Mouse (Mus musculus) intestine, embryonic 16.5 days (tissue): ENCODE results near the gene Dclk1. TPM values are rescaled to one million over a fixed set of nuclear protein-coding genes. Genes with fewer than 3 reads are reported as not detected.

Experiments used
- ATAC-seq: fragments of 200-750 bp; cut with Nextera tagmentation; 2 replicates; pipeline ENCODE4 v1.8.0; 2017; ENCODE audit warnings: moderate TSS enrichment, moderate library complexity
- H3K27ac ChIP-seq: fragments of 300-500 bp; sonication (generic); 2 replicates; pipeline ENCODE4 v1.5.1; 2014; ENCODE audit warnings: mild to moderate bottlenecking, low read length
- H3K27me3 ChIP-seq: fragments of 300-500 bp; sonication (generic); replicated peaks from 2 replicates; pipeline ENCODE4 v1.6.1; 2014; ENCODE audit warnings: low read length, control low read depth, mixed read lengths; ENCODE audit not compliant: control insufficient read depth, insufficient read depth
- H3K36me3 ChIP-seq: fragments of 300-500 bp; sonication (generic); 2 replicates; pipeline ENCODE4 v1.6.1; 2014; ENCODE audit warnings: low read length, control low read depth; ENCODE audit not compliant: control insufficient read depth, insufficient read depth
- H3K4me1 ChIP-seq: fragments of 300-500 bp; sonication (generic); 2 replicates; pipeline ENCODE4 v1.6.1; 2014; ENCODE audit warnings: low read length, control low read depth, mixed read lengths; ENCODE audit not compliant: control insufficient read depth, insufficient read depth
- H3K4me2 ChIP-seq: fragments of 300-500 bp; sonication (generic); 2 replicates; pipeline ENCODE4 v1.6.1; 2014; ENCODE audit warnings: low read depth, low read length, control low read depth
- H3K4me3 ChIP-seq: fragments of 300-500 bp; sonication (generic); 2 replicates; pipeline ENCODE4 v1.5.1; 2014; ENCODE audit warnings: mild to moderate bottlenecking, low read length
- H3K9ac ChIP-seq: fragments of 300-500 bp; sonication (generic); 2 replicates; pipeline ENCODE4 v1.6.1; 2014; ENCODE audit warnings: low read depth, low read length
- H3K9me3 ChIP-seq: fragments of 300-500 bp; sonication (generic); 2 replicates; pipeline ENCODE4 v1.6.1; 2016; ENCODE audit warnings: low read length, control low read depth; ENCODE audit not compliant: control insufficient read depth
- WGBS: fragments of 180-500 bp; shearing (Covaris S2); extraction: QIAGEN DNeasy Blood & Tissue Kit; methylation state at CpG from one replicate; pipeline ENCODE4 v1.1.7; 2014; 5-methylcytosine and 5-hydroxymethylcytosine counted together
- polyA plus RNA-seq: library from polyadenylated mRNA; unstranded; fragments of >200 nt; fragmentation: Nextera tagmentation; extraction: Ambion mirVana; gene quantifications from 2 replicates; pipeline ENCODE4 v1.2.1, GENCODE M21; 2015

Dclk1 gene
- polyA plus RNA-seq, 1 experiment from 2014 or later, result 11.6 TPM

DNA sequence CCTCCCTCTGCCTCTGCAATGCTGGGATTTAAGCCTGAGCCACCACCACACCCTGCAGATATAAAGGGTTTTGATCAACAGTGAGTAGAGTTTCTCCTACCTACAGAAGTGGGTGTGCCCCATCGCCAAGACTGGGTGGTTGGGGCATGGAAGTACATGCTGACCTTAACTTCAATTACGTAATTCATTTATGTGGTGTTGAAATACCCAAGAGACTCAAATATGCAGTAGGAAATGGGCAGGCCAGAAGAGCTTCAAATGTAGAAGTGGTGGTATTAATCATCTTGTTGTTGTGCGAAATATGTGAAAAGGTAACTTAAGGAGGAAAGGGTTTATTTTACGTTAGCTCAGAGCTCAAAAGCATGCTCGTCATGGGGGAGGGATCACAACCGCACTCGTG lies 307.2 kb downstream of the Dclk1 start:
- no peaks in the 10 kb centered on the region for H3K9me3 ChIP-seq
- no peak overlapping the region for H3K4me3 ChIP-seq
- no peaks in the 10 kb centered on the region for H3K4me1 ChIP-seq
- 84% methylated on average over 7 of the region's 7 CpGs for WGBS
- H3K4me2 ChIP-seq, result no peak overlapping the region
- no peaks in the 10 kb centered on the region for H3K36me3 ChIP-seq
- ATAC-seq, result no peak
- no peak overlapping the region for H3K27ac ChIP-seq
- no peak overlapping the region for H3K9ac ChIP-seq
- no peaks in the 10 kb centered on the region for H3K27me3 ChIP-seq

DNA sequence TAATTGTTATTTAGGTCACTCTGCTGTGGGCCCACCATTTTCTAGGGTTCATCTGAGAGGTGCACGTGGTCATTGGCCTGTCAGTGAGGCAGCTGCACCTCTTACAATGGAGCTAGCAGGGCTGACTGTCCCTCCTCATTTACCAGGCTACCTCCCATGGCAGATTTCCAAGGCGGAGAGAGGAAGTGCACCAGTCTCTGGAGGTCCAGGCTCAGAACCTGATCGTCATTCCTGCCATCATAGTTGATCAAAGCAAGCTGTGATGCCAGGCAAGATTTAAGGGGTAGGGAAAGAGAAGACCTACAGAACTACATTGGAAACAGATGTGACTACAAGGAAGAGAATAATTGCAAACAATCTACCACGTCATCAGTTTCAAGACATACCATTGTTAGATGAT lies 308.8 kb downstream of the Dclk1 start:
- Histone ChIP-seq H3K9ac (no peak overlapping the region), H3K9me3 (no peaks in the 10 kb centered on the region), H3K27ac (no peak overlapping the region), H3K36me3 (no peaks in the 10 kb centered on the region), H3K4me3 (no peak overlapping the region), H3K27me3 (no peaks in the 10 kb centered on the region), H3K4me2 (no peak overlapping the region), H3K4me1 (no peaks in the 10 kb centered on the region)
- no peak for ATAC-seq
- WGBS, result 59% methylated on average over 4 of the region's 4 CpGs

DNA sequence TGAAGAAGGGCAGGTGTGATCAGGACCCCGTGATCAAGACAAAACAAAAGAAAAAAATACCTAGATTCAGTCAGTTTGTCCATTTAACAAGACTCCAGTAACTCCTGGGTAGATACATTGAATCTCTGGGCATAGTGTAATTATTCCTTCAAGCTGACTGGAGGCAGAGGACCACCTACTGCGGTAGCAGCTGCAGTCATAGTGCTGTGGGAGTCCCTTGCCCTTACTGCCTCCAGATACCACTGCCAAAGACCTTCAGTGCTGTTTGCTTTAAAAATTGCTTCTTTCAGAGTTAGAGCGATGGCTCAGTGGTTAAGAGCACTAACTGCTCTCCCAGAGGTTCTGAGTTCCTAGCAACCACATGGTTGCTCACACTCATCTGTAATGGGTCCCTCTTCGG lies 309.7 kb downstream of the Dclk1 start:
- no peak for ATAC-seq
- WGBS, result 77% methylated on average over 4 of the region's 4 CpGs
- Histone ChIP-seq H3K27ac (no peak overlapping the region), H3K4me2 (no peak overlapping the region), H3K36me3 (no peaks in the 10 kb centered on the region), H3K9ac (no peak overlapping the region), H3K9me3 (no peaks in the 10 kb centered on the region), H3K4me1 (no peaks in the 10 kb centered on the region), H3K4me3 (no peak overlapping the region), H3K27me3 (no peaks in the 10 kb centered on the region)

DNA sequence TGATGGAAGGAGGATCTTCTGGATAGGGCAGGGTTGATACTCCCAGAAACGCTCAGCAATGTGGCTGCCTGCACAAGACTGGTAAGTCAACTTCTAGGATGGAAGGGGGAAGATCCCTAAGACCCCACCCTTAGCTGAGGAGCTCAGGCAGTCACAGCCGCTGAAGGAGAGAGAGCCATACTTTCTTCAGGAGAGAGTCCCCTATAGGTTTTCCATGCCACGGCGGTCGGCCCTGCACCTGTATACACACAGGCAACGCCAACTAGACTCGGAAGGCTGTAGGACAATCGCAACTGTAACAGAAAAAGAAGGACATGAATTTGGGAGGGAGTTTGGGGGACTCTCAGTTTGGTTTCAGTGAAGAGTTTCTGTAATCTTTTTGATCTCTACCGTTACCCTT lies 310.9 kb downstream of the Dclk1 start:
- ATAC-seq, result no peak
- Histone ChIP-seq H3K36me3 (no peaks in the 10 kb centered on the region), H3K4me1 (no peaks in the 10 kb centered on the region), H3K27ac (no peak overlapping the region), H3K27me3 (no peaks in the 10 kb centered on the region), H3K4me3 (no peak overlapping the region), H3K4me2 (no peak overlapping the region), H3K9me3 (no peaks in the 10 kb centered on the region), H3K9ac (no peak overlapping the region)
- 91% methylated on average over 9 of the region's 9 CpGs for WGBS

DNA sequence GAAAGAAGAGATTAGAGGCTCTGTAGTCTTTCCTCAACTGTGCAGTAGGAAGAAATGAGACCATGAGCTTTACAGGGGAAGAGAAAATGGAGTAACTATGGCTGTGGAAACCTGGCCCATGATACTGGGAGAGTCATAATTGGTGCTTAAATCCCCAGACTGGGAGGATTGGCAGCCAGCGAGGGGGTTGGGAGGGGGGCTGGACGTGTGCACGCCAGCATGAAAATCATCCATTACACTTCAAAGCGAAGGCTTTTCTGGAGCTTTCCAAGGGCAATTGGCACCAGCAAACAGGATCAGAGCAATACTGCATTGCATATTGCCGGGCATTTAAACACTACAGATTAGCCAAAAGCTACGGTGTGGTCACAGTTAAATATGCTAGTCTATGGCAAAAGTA lies 313.7 kb downstream of the Dclk1 start:
- Histone ChIP-seq H3K4me2 (no peak overlapping the region), H3K27me3 (no peaks in the 10 kb centered on the region), H3K9me3 (no peaks in the 10 kb centered on the region), H3K36me3 (no peaks in the 10 kb centered on the region), H3K4me3 (no peak overlapping the region), H3K27ac (no peak overlapping the region), H3K9ac (no peak overlapping the region), H3K4me1 (no peaks in the 10 kb centered on the region)
- no peak for ATAC-seq
- 91% methylated on average over 6 of the region's 6 CpGs for WGBS

DNA sequence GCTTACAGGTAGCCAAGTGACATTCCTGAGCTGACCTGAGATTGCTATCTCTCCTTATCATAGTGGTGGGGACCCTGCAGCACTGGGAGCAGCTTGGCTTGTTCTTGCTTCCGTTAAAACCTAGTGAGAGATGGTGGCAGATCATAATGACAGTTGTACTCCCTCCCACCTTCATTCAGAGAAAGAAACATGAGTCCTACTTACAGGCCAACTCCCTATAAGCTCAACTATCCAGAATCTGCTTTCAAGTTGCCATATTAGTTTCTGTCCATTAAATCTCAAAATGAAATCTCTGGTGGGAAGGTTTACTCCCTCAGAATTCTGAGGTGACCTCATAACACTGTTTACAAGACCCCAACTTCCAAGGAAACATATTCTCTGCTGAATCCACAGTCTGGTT lies 316.4 kb downstream of the Dclk1 start:
- Histone ChIP-seq H3K27me3 (no peaks in the 10 kb centered on the region), H3K9me3 (no peaks in the 10 kb centered on the region), H3K4me3 (no peak overlapping the region), H3K4me1 (no peaks in the 10 kb centered on the region), H3K36me3 (no peaks in the 10 kb centered on the region), H3K9ac (no peak overlapping the region), H3K27ac (no peak overlapping the region), H3K4me2 (no peak overlapping the region)
- ATAC-seq, result no peak
- 55% methylated on average over 1 of the region's 1 CpGs for WGBS

DNA sequence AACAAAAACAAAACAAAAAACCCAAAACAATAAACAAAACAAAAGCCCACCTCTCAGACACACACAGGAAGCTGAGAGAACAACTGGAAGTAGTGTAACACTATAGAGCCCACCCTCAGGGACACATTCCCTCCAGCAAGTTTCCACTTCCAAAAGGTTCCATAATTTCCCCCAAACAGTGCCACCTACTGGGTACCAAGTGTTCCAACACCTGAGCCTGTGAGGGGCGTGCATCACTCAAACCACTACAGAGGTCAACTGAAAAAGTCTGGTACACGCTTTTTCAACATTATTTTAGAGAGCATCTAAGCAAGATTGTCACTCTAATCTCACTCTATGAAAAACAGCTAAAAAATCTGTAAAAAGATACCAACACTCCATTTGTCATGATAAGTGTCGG lies 325.3 kb downstream of the Dclk1 start:
- H3K27ac ChIP-seq, result no peak overlapping the region
- WGBS, result 89% methylated on average over 3 of the region's 3 CpGs
- no peak overlapping the region for H3K9ac ChIP-seq
- no peak overlapping the region for H3K4me3 ChIP-seq
- H3K9me3 ChIP-seq, result no peaks in the 10 kb centered on the region
- H3K36me3 ChIP-seq, result no peaks in the 10 kb centered on the region
- H3K27me3 ChIP-seq, result no peaks in the 10 kb centered on the region
- no peak for ATAC-seq
- H3K4me1 ChIP-seq, result 0 out of 2 replicates have a peak, but pooled peaks cover 2% of the 10 kb centered on the region
- no peak overlapping the region for H3K4me2 ChIP-seq

DNA sequence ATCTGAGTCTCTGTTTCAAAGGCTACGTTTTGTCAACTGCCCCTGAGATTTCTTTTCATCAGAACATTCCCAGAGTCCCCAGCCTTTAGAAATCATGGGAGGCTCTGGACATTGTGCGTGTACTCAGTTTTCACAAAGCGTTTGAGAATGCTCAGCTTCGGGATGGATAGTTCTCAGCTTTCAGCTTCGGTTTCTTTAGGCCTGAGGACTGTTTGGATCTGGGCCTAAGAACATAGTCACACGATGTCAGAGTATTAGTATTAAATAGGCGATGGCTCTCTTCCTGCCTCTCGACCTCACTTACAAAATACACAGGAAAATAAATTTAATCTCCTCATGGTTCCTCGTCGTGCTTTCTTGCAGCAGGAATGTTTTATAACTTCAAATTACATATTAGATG lies 327.4 kb downstream of the Dclk1 start:
- H3K9ac ChIP-seq, result no peak overlapping the region
- 57% methylated on average over 10 of the region's 10 CpGs for WGBS
- H3K4me3 ChIP-seq, result no peak overlapping the region
- H3K27me3 ChIP-seq, result no peaks in the 10 kb centered on the region
- 0 out of 2 replicates have a peak, but pooled peaks cover 2% of the 10 kb centered on the region for H3K4me1 ChIP-seq
- no peak overlapping the region for H3K4me2 ChIP-seq
- no peak for ATAC-seq
- H3K36me3 ChIP-seq, result no peaks in the 10 kb centered on the region
- H3K27ac ChIP-seq, result no peak overlapping the region
- no peaks in the 10 kb centered on the region for H3K9me3 ChIP-seq

DNA sequence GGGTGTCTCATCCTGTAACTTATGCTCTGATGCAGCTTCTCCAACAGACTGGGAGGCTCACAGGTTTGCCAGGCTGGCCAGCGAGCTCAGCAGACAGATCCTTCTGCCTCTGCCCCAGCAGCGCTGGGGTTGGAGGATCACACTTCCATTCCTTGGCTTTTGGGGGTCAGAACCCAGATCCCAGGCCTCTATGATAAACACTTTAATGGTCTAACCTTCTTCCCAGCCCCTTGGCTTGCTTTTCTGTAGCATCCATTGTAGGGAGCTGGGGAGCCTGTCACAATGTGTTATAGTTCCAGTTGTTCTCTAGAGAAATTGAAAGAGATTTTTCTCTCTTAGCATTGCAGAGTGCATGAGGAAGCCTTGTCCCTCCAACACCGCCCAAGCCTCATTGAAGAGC lies 328.9 kb downstream of the Dclk1 start:
- Histone ChIP-seq H3K4me1 (0 out of 2 replicates have a peak, but pooled peaks cover 2% of the 10 kb centered on the region), H3K27me3 (no peaks in the 10 kb centered on the region), H3K27ac (no peak overlapping the region), H3K4me2 (no peak overlapping the region), H3K4me3 (no peak overlapping the region), H3K36me3 (no peaks in the 10 kb centered on the region), H3K9ac (no peak overlapping the region), H3K9me3 (no peaks in the 10 kb centered on the region)
- WGBS, result 83% methylated on average over 3 of the region's 3 CpGs
- no peak for ATAC-seq

DNA sequence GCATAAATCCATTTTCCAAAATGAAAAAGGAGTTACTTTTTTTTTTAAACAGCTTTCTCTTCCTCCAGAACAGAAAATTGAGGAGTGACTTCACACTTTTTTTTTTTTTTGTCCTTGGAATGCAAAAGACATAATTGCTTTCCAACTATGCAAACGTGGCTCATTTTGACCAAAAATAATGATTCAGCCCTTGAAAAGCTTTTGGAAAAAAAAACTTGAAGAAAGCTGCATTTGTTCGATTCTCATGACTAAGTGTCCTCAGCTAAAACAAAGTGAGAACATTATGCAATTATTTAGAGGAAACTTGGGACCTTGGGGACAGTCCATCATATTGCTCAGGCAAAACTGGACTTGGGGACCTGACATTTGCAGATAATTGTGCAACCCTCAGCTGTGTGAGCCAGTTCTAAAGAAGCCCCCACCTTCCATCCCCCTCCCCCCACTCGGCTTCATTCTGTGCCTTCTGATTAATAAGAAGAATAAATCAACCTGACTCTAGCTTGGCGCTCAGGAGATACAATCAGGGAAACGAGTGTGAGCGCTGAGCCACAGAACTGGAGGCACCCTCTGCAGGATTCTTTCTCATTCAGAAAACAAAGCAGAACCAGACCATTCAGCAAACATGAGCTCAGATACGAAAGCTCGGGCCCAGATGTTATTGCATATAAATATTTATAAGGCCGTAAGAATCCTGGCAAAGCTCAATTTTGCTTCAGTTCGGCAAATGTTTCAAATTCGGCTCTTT lies 329.6 kb downstream of the Dclk1 start:
- 43% methylated on average over 11 of the region's 11 CpGs for WGBS

More for the DNA sequence above, 329.6 kb downstream of the Dclk1 start:
- Histone ChIP-seq H3K27me3 (no peaks in the 10 kb centered on the region), H3K9me3 (no peaks in the 10 kb centered on the region), H3K9ac (no peak overlapping the region), H3K4me3 (no peak overlapping the region), H3K27ac (no peak overlapping the region), H3K4me2 (no peak overlapping the region), H3K36me3 (no peaks in the 10 kb centered on the region), H3K4me1 (0 out of 2 replicates have a peak, but pooled peaks cover 2% of the 10 kb centered on the region)
- no peak for ATAC-seq
